Mouse (Mus musculus): ENCODE results near the gene Rnf151.
"Not testable (repeated sequence)": the region's sequence is repeated elsewhere in the genome, so short reads cannot be mapped to it uniquely, and the experiment has no call there.

Rnf151 gene

GRCm38 (mm10) chr17:24667416-24667815, 50.4 kb downstream of the Rnf151 start:
- DNase-seq (ENCODE audit: low read depth, low spot score), result peak; percentile 80

GRCm38 (mm10) chr17:24667011-24667410, 50.9 kb downstream of the Rnf151 start:
- not testable (repeated sequence) for DNase-seq (ENCODE audit: low read depth, low spot score)

All from A20 (cell line).